Mouse (Mus musculus): ENCODE results near the gene Pygo1. TPM values are rescaled to one million over a fixed set of nuclear protein-coding genes. Genes with fewer than 3 reads are reported as not detected.

Gene Pygo1
- polyA plus RNA-seq, 1 experiment from 2014 or later, result 0.12 TPM

DNA sequence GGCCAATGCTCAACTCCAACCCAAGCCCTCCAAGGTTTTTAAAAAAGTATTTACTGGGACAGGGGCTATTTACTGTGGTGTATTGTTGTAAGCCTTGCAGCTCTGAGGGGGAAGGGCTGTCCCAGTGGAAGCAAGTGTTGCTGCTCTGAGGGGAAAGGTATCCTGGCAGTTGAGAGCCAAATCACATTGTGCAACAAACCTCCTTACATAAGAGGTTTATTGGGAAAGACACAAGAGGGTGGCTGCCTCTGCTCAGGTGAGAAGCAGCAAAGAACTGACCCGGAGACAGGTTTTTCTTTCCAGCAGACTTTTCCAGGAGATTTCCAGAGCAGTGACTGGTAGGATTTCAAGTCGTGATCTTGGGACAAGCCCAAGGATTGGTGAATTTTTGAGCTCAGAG lies 10.9 kb downstream of the Pygo1 start:
- H3K9ac ChIP-seq, result no peak overlapping the region
- 49% methylated on average over 2 of the region's 2 CpGs for WGBS (ENCODE audit: insufficient replicate concordance)
- DNase-seq, result no peak
- no peaks in the 10 kb centered on the region for H3K9me3 ChIP-seq (replicated peaks)
- no peaks in the 10 kb centered on the region for H3K36me3 ChIP-seq
- no peak for ATAC-seq (ENCODE audit: low read depth)
- H3K27me3 ChIP-seq, result no peaks in the 10 kb centered on the region
- H3K4me3 ChIP-seq (replicated peaks), result no peak overlapping the region
- no peaks in the 10 kb centered on the region for H3K4me1 ChIP-seq (replicated peaks)
- no peak overlapping the region for H3K4me2 ChIP-seq
- no peak overlapping the region for H3K27ac ChIP-seq

DNA sequence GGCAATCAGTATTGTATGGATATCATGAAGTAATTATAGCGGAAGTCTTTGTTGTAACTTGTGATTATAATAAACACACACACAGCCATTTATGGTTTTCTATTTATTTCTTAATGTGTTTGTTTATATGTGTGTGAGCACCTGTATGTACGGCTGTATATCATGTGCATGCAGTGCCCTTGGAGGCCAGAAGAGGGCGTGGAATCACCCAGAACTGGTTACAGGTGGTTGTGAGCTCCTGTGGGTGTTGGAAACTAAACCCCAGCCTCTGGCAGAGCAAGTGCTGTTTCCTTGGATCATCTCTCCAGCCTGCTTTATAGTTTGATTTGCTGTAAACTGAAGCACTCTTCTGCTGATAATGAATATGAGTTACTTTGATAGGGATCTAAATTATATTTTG lies 18.0 kb downstream of the Pygo1 start:
- Histone ChIP-seq H3K36me3 (no peaks in the 10 kb centered on the region), H3K27ac (no peak overlapping the region)
- 50% methylated on average over 3 of the region's 3 CpGs for WGBS (ENCODE audit: insufficient replicate concordance)

DNA sequence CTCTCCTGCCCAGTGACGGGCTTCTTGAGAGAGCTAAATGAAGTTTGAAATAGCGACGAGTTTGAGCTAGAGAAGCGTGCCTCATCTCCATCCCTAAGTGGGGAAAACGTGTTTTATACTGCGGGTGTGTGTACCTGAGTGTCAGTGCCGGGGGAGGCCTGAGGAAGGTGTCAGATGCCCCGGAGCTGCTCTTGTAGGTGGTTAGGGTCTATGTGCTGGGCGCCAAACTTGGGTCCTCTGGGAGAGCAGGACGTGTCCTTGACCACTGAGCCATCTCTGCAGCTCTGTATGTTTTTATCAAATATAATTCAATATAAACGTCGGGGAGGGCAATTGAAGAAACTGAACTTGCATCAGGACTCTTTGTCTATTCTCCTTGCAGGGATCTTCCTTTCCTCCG lies 18.8 kb downstream of the Pygo1 start:
- no peaks in the 10 kb centered on the region for H3K36me3 ChIP-seq
- no peak overlapping the region for H3K27ac ChIP-seq
- no peak overlapping the region for H3K4me3 ChIP-seq (replicated peaks)
- no peaks in the 10 kb centered on the region for H3K4me1 ChIP-seq (replicated peaks)
- 74% methylated on average over 13 of the region's 13 CpGs for WGBS (ENCODE audit: insufficient replicate concordance)
- no peaks in the 10 kb centered on the region for H3K9me3 ChIP-seq (replicated peaks)
- no peaks in the 10 kb centered on the region for H3K27me3 ChIP-seq
- H3K9ac ChIP-seq, result no peak overlapping the region
- no peak overlapping the region for H3K4me2 ChIP-seq
- ATAC-seq (ENCODE audit: low read depth), result no peak
- no peak for DNase-seq

More for the DNA sequence above, 18.0 kb downstream of the Pygo1 start:
- DNase-seq (no peak), ATAC-seq (ENCODE audit: low read depth) (no peak)
- Histone ChIP-seq H3K4me2 (no peak overlapping the region), H3K9ac (no peak overlapping the region), H3K4me1 (replicated peaks) (no peaks in the 10 kb centered on the region), H3K9me3 (replicated peaks) (no peaks in the 10 kb centered on the region), H3K4me3 (replicated peaks) (no peak overlapping the region), H3K27me3 (no peaks in the 10 kb centered on the region)

DNA sequence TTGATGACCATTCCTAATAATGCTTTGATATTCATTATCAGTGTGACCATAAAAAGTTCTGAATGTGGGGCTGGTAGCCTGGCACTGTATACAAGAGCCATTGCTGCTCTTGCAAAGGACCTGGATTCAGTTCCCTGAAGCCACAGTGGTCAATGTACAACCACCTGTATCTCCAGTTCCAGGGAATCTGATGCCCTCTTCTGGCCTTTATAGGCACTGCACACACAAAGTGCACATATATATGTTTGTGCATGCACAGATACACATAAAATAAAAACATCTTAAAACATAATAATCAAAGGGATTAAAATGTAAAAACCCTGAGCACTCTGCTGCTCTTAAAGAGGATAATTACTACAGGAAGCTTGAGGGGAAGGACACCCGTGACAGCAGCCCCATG lies 21.6 kb downstream of the Pygo1 start:
- no peak overlapping the region for H3K4me3 ChIP-seq (replicated peaks)
- DNase-seq, result no peak

DNA sequence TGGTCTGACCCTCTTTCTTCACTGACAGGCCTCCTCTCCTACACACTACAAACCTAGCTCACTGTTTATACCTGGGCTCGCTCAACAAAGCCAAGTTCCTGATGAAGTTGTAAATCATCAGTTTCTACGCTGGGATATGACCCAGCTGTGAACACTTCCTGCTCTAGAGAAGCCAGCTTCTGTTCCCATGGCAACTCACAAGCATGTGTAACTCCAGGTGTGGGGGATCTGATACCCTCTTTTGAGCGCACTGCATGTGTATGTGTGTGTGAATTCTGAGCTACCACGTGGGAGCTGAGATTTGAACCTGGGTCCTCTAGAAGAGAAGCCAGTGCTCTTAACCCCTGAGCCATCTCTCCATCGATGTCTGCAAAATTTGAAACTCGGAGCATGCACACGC lies 24.1 kb downstream of the Pygo1 start:
- Histone ChIP-seq H3K36me3 (no peaks in the 10 kb centered on the region), H3K27ac (no peak overlapping the region), H3K4me3 (replicated peaks) (no peak overlapping the region), H3K27me3 (no peaks in the 10 kb centered on the region), H3K9ac (no peak overlapping the region), H3K4me2 (no peak overlapping the region), H3K9me3 (replicated peaks) (no peaks in the 10 kb centered on the region), H3K4me1 (replicated peaks) (no peaks in the 10 kb centered on the region)
- DNase-seq (no peak), ATAC-seq (ENCODE audit: low read depth) (no peak)
- WGBS (ENCODE audit: insufficient replicate concordance), result 55% methylated on average over 7 of the region's 7 CpGs

More for the DNA sequence above, 21.6 kb downstream of the Pygo1 start:
- Histone ChIP-seq H3K27ac (no peak overlapping the region), H3K9me3 (replicated peaks) (no peaks in the 10 kb centered on the region), H3K27me3 (no peaks in the 10 kb centered on the region), H3K9ac (no peak overlapping the region), H3K4me1 (replicated peaks) (no peaks in the 10 kb centered on the region), H3K4me2 (no peak overlapping the region), H3K36me3 (no peaks in the 10 kb centered on the region)
- no peak for ATAC-seq (ENCODE audit: low read depth)
- 68% methylated on average over 1 of the region's 1 CpGs for WGBS (ENCODE audit: insufficient replicate concordance)

DNA sequence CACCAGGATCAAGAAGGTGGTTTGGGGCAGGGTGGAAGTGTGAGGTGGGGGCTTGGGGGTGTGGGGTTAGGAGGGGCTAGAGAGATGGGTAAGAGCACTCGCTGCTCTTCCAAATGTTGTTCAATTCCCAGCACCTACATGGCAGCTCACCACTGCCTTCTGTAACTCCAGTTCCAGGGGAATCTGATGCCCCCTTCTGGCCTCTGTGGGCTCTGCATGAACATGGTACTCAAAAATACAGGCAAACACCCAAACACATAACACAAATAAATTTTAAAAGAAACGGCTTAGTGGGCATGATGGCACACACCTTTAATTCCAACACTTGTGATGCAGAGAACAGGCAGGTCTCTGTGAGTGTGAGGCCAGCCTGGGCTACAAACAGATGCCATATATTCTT lies 29.3 kb downstream of the Pygo1 start:
- Histone ChIP-seq H3K9ac (no peak overlapping the region), H3K4me1 (replicated peaks) (peaks cover 14% of the 10 kb centered on the region), H3K4me3 (replicated peaks) (no peak overlapping the region), H3K27ac (no peak overlapping the region), H3K4me2 (no peak overlapping the region), H3K9me3 (replicated peaks) (no peaks in the 10 kb centered on the region), H3K36me3 (no peaks in the 10 kb centered on the region), H3K27me3 (no peaks in the 10 kb centered on the region)
- WGBS (ENCODE audit: insufficient replicate concordance), result 37% methylated on average over 2 of the region's 2 CpGs
- ATAC-seq (ENCODE audit: low read depth) (no peak), DNase-seq (no peak)

DNA sequence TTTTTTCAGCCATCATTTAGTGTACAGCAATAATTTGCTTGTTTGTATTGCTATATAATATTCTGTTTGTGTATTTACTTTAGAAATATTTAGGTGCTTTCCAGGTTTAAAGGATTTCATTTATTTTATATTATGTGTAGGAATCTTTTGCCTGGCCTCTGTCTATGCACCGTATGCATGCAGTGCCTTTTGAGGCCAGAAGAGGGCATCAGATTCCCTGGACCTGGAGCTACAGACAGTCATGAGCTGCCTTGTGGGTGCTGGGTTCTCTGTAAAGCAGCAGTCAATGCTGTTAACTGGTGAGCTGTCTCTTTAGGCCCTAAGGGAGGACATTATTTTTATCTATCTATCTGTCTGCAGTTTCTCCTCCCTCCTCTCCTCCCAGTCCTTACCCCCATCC lies 30.1 kb downstream of the Pygo1 start:
- DNase-seq (no peak), ATAC-seq (ENCODE audit: low read depth) (peak; percentile 49; the same call in 1 of the 2 replicates)
- Histone ChIP-seq H3K27me3 (no peaks in the 10 kb centered on the region), H3K4me1 (replicated peaks) (peaks cover 14% of the 10 kb centered on the region), H3K27ac (no peak overlapping the region), H3K9ac (no peak overlapping the region), H3K36me3 (no peaks in the 10 kb centered on the region), H3K4me2 (no peak overlapping the region), H3K9me3 (replicated peaks) (no peaks in the 10 kb centered on the region), H3K4me3 (replicated peaks) (no peak overlapping the region)
- 11% methylated on average over 1 of the region's 1 CpGs for WGBS (ENCODE audit: insufficient replicate concordance)

DNA sequence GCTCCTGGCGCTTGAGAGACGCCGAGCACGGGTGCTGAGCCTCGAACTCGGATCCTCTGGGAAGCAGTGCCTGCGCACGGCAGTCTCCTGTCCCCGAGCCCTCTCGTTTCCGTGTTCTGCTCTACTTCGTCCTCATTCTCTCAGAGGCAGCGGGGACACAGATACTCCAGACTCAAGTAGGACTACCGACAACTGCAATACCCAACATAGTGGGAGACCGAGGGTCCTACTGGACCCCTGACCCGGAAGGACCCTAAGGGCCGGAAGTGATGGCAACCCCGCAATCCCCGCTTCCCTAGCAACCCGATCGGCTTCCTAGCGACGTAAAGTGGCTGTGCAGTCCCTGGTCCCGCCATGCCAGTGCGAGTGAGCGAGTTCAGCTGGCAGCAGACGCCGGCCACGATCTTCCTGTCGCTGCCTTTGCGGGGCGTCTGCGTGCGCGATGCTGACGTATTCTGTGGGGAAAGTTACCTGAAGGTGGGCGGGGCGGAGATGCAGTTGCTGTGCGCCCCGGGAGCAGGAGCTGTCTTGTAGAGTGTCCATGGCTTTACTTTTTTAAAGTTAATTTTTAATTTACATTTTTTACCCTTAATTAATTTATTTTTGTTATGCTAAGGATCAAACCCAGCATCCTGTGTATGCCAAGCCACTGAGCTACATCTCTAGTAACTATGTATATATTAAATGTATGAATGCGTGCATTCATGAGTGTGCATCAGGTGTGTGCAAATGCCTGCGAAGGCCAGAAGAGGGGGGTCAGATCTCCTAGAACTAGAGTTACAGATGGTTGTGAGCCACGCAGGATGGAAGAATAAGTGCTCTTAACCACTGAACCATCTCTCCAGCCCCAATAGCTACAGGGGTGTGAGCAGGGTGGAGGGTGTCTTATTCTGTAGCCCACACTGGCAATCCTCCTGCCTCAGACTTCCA lies 33.3 kb downstream of the Pygo1 start, which contains the start of the genes Dyx1c1 and Gm44503:
TSS of gene Dyx1c1 (plus strand) at position 265 of the 930 bp plus-strand sequence.
TSS of gene Gm44503 (plus strand) at position 332 of the 930 bp plus-strand sequence.
- Histone ChIP-seq H3K27me3 (no peaks in the 10 kb centered on the region), H3K4me2 (peak within 1 kb of the TSS; percentile 76), H3K4me1 (replicated peaks) (peaks cover 14% of the 10 kb centered on the region), H3K36me3 (no peaks in the 10 kb centered on the region), H3K4me3 (replicated peaks) (peak within 1 kb of the TSS; percentile 68), H3K27ac (no peak within 1 kb of the TSS), H3K9me3 (replicated peaks) (no peaks in the 10 kb centered on the region), H3K9ac (peak within 1 kb of the TSS; percentile 68)
- WGBS (ENCODE audit: insufficient replicate concordance), result 1% methylated on average over 43 of the region's 43 CpGs
- peak; percentile 63 for DNase-seq
- peak; percentile 71 for ATAC-seq (ENCODE audit: low read depth)

DNA sequence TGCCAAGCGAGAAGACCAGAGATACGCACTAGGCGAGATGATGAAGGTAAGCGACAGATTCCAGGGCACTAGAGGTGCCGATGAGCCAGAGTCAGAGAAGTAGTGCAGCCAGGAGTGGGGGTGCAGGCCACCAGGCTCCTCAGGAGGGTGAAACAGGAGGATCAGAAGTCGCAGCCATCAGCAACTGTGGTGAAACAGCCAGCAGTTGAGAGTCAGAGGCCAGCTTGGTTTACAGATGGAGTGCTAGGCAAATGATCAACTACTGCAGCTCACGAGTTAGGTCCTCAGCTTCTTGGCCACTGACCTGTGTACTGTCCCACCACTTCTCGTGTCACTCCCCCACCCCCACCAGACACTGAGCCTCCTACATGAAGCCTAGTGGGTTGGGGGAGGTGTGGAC lies 35.9 kb downstream of the Pygo1 start:
- WGBS (ENCODE audit: insufficient replicate concordance), result 63% methylated on average over 8 of the region's 8 CpGs
- DNase-seq, result no peak

DNA sequence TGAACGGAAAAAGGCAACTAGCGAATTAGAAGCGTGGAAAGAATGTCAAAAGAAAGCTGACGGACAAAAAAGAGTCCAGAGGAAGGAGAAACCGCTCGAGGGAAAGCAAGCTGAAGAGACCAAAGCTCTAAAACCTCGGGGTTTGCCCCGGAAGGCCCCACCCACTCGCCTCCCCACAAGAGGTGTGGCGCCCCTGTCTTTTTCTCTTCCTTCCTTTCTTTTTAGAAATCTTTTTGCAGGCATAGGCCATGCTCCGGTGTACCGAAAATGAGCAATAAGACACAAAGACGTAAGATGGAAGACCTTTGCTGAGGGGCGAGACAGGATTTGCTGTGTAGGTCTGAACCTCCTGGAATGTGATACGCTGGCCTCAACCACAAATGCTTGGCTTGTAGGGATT lies 36.5 kb downstream of the Pygo1 start:
- Histone ChIP-seq H3K4me1 (replicated peaks) (peaks cover 14% of the 10 kb centered on the region), H3K27ac (no peak overlapping the region), H3K9ac (no peak overlapping the region), H3K9me3 (replicated peaks) (no peaks in the 10 kb centered on the region), H3K4me3 (replicated peaks) (no peak overlapping the region), H3K36me3 (no peaks in the 10 kb centered on the region), H3K27me3 (no peaks in the 10 kb centered on the region), H3K4me2 (no peak overlapping the region)
- DNase-seq (no peak), ATAC-seq (ENCODE audit: low read depth) (no peak)
- WGBS (ENCODE audit: insufficient replicate concordance), result 52% methylated on average over 15 of the region's 15 CpGs

More for the DNA sequence above, 35.9 kb downstream of the Pygo1 start:
- no peak overlapping the region for H3K4me2 ChIP-seq
- H3K9ac ChIP-seq, result no peak overlapping the region
- no peak overlapping the region for H3K4me3 ChIP-seq (replicated peaks)
- H3K27me3 ChIP-seq, result no peaks in the 10 kb centered on the region
- H3K9me3 ChIP-seq (replicated peaks), result no peaks in the 10 kb centered on the region
- no peaks in the 10 kb centered on the region for H3K36me3 ChIP-seq
- no peak for ATAC-seq (ENCODE audit: low read depth)
- peaks cover 14% of the 10 kb centered on the region for H3K4me1 ChIP-seq (replicated peaks)
- no peak overlapping the region for H3K27ac ChIP-seq

DNA sequence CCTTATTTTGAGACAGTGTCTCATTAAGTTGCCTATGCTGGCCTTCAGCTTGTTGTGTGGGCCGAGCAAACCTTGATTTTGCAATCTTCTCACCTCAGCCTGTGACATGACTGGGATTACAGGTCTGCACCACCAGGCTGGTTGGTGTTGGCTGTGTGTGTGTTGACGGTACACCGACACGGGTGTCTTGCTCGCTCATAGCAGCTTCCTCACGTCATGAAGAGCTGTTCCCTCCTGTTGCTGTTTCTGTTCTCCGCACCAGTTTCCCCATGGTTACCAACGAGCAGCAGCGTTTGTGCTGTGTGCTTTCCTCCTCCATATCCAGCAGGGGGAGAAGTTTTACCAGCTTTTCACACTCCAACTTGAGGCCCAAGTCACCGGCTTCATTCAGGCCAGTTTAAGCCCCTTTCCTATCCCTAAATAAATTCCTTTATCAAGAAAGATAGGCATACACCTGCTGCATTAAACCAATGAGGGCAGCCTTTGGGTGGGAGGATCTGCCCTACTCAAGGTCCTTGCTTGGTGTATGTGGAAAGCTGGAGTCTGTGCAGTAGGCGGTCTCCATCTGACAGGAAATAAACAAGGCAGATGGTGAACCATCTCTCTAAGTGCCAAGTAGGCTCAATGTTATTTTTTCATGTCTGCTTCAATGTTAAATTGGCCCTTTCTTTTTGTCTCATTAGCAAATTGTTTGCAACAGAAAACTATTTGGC lies 43.1 kb downstream of the Pygo1 start:
- Histone ChIP-seq H3K9me3 (replicated peaks) (no peaks in the 10 kb centered on the region), H3K4me2 (no peak overlapping the region), H3K9ac (no peak overlapping the region), H3K36me3 (no peaks in the 10 kb centered on the region), H3K4me3 (replicated peaks) (no peak overlapping the region), H3K27ac (no peak overlapping the region), H3K4me1 (replicated peaks) (0 out of 2 replicates have a peak, but pooled peaks cover 2% of the 10 kb centered on the region), H3K27me3 (no peaks in the 10 kb centered on the region)
- DNase-seq, result peak; percentile 16
- ATAC-seq (ENCODE audit: low read depth), result peak; percentile 36; the same call in 1 of the 2 replicates
- 25% methylated on average over 11 of the region's 11 CpGs for WGBS (ENCODE audit: insufficient replicate concordance)

Data from liver, embryonic 13.5 days (tissue).